Mouse (Mus musculus) kidney, adult 8-10 months (tissue): ENCODE measurements around the gene Enam.
"Not testable (repeated sequence)": the region's sequence is repeated elsewhere in the genome, so short reads cannot be mapped to it uniquely, and the experiment has no call there.

Experiments
- DNase-seq, 2 experiments: peaks; one replicate each; pipeline ENCODE4 v3.0.0; 2022

Gene Enam

GRCm38 (mm10) chr5:88487675-88488074 lies at the start of gene Enam:
TSS of gene Enam (plus strand) at chr5:88487975.
- DNase-seq, result no peak

DNA sequence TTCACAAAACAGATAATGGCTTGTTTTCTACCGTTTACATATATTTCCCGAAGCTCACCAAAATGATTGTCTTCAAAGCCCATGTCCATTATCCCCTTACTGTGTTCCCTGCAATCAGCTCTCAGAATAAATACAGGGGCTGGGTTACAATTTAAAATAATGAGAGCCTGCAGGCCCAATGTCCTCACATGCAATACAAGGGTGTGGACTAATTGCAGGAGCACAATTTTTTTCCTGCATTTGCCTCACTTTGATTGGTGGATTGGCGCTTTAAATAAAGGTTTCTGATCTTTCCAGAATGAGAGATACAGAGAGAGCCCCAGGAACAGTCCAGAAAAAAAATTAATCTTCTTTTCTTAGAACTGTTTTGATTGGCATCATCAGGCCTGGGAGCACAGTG lies 32.1 kb upstream of the Enam start, which contains the start of gene Ambn:
Ambn (plus strand) TSS at position 301 of the 400 bp plus-strand sequence.
- no peak for DNase-seq

- no peak for DNase-seq
Measured at GRCm38 (mm10) chr5:88467471-88467870, 20.3 kb upstream of the Enam start.

GRCm38 (mm10) chr5:88468807-88469704 lies 18.7 kb upstream of the Enam start:
- DNase-seq, result no peak

DNA sequence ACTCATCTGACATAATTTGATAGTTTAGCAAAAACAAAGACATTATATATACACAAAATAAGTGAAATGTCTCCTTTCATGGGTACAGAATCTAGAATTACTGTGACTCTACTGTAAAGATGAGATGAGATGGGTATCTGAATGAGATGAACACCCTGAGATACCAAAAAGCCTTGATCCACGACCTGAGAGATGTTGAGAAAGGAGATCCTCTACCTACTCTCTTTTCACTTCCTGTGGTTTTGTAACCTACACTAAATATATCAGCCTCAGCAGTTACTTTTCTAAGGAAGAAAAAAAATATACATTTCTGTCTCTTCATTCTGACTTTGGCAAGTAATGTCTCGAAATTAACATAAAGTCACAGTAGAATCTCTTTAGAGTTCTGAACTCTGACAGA lies 1.2 kb downstream of the Enam start:
- DNase-seq, result no peak

GRCm38 (mm10) chr5:88491111-88491510 lies 3.3 kb downstream of the Enam start:
- DNase-seq, result no peak

GRCm38 (mm10) chr5:88499781-88500180 lies 12.0 kb downstream of the Enam start:
- DNase-seq, result no peak

- no peak for DNase-seq
Measured at GRCm38 (mm10) chr5:88508555-88508954, 20.8 kb downstream of the Enam start.

DNA sequence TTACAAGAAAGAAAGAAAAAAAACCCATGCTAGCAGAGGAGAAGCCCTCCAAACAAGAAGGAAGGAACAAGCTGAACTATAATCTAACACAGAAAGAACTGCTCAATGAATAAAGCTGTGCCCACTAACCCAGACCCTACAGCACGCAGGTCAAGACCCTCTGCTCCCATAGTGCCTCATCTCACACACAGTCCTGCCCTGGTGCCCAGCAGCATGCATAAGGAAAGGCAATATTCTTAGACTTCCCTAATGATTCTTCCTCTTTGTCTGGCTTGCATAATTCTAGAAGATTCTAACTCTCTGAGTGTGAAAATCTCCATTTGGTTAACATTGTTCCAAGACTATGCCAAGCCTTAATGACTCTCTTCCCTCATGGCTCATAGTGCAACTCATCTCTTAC lies 21.2 kb downstream of the Enam start:
- DNase-seq, result no peak

- peak; percentile 8 for DNase-seq
Measured at GRCm38 (mm10) chr5:88519232-88519631, 31.5 kb downstream of the Enam start.

- no peak for DNase-seq
Measured at GRCm38 (mm10) chr5:88527657-88528056, 39.9 kb downstream of the Enam start, which contains the start of gene Jchain. TSS of gene Jchain (minus strand) at chr5:88527891.

- no peak for DNase-seq
Measured at GRCm38 (mm10) chr5:88530908-88531307, 43.1 kb downstream of the Enam start.

- no peak for DNase-seq
Measured at GRCm38 (mm10) chr5:88534697-88535096, 46.9 kb downstream of the Enam start.

DNA sequence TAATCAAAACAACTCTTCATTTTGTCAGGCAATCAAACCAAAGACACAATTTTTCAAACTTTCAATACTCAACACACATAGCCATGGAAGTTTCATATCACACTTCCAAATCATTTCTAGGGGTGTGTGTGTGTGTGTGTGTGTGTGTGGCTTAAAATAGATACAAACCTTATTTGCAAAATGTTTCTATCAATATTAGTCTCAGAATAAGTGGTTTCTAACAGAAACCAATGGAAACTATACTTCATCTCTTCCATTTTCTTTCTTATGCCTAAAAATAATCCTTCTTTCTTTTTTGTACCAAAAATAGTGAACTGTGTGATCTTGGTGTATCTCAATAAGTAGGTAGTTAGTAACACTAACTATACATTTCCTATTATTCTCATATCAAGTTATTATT lies 53.1 kb downstream of the Enam start:
- DNase-seq, result no peak

GRCm38 (mm10) chr5:88542651-88543282 lies 55.0 kb downstream of the Enam start:
- DNase-seq, result peak in 1 of 2 experiments; percentile 44

- not testable (repeated sequence) for DNase-seq
Measured at GRCm38 (mm10) chr5:88544411-88544810, 56.6 kb downstream of the Enam start.

DNA sequence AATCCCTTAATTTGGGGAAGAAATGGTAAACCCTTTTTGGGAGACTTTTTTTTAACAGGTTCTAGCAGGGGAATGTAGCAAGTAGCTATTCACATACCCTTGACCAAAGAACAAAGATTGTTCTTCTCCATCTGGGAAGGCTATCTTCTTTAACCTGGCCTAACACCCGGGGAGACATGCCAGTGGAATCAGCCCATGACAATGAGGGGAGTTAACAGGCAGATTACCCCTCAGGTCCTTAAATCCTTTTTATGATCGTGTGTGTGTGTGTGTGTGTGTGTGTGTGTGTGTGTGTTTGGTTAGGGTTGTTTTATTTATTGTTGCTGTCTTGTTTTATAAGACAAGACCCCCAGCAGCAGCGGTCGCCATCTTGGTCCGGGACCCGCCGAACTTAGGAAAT lies 57.8 kb downstream of the Enam start:
- no peak for DNase-seq

DNA sequence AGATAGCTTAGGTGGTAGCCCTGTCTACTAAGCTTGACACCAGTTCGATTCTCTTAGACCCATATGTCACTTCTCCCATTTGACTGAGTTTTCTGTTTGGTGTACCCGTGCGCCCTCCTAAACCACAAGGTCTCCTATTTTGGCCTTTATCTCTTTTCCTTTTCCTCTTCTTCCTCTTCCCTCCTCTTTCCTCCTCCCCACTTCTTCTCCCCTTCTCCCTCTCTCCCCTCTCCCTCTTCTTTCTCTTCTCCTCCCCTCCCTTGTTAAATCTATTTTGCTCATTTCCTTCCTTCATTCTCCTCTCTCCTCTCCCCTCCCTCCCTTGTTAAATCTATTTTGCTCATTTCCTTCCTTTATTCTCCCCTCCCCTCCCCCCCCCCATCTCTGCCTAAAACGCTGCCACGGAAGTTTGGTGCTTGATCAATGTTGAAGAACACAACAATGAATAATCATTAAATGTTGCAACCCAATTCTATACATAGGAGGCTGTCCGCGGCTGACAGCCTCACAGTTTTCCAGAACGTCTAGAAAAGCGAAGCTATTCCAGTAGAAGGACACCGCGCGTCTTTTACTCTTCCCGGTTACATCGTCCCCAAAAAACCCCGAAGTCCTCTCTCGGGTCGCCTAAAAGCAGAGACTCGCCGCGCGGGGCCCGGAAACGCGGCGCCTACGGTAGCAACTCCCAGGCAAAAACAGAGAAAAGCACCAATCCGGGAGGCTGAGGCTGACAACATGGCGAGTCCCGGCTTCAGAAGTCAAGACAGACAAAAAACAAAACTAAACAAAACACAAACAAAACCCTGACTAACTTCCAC lies 65.7 kb downstream of the Enam start:
- DNase-seq, result no peak

DNA sequence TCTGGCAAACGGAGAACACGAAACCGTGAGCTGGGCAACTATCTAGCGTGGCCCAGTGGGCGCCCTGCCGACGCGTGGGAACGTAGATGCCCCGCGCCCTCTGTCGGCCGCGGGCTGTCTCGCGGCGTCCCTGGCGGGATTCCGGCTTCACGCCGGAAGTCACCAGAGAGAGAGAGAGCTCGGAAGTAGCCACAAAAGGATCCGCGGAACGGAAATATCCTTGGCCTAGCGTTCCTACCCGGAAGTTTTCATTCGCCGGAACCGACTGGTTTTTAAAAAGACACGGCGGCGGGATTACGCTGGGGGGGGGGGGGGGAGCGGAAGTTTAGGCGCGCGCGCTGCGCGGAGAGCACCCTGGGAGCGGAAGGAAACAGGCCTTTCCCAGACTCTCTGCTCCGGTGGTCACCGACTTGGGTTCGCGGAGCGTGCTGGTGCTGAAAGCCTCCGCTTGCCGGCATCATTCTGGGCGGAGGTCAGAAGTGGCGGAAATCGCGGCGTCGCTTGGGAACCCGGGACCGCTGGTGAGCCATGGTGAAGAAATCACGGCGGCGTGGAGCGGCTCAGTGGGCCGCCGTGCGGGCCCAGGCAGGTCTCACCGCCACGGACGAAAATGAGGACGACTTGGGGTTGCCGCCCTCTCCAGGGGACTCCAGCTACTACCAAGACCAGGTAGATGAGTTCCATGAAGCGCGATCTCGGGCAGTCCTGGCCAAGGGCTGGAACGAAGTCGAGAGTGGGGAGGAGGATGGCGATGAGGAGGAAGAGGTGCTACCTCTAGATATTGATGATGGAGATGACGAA lies 66.5 kb downstream of the Enam start, which contains the start of gene Utp3:
Utp3 (plus strand) TSS at position 377 of the 801 bp plus-strand sequence.
- DNase-seq, result peak; percentile 92 to 97
